Mouse (Mus musculus): ENCODE results near the gene Mtx3. TPM values are rescaled to one million over a fixed set of nuclear protein-coding genes. Genes with fewer than 3 reads are reported as not detected.
A peak's percentile ranks its signal among the peaks of the same experiment; 100 is the strongest.

Gene Mtx3
- polyA plus RNA-seq, 1 experiment from 2014 or later: 6.7 TPM

DNA sequence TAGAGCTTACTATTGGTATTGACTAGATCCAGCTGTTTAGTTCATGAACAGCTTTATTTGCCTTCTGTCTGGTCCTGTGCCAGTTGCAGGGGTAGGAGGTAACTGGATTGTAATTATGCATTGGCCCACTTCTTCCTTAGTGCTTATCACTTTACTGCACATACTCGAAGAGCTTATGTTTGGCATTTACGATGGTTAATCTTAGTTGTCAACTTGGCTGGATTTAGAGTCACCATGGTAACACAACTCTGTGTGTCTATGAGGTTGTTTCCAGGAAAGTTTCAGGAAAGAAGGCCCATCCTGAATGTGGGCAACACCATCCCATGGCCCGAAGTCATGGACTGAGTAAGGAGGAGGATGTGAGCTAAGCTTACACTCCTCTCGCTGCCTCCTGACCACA, 11.4 kb upstream of the Mtx3 start:
- WGBS: 91% methylated on average over 4 of the region's 4 CpGs
- ATAC-seq (ENCODE audit: low FRiP score, low TSS enrichment) (no peak), DNase-seq (no peak)
- no peak overlapping the region for H3K27ac ChIP-seq (replicated peaks; ENCODE audit: low read depth, low read length)
- H3K4me2 ChIP-seq (ENCODE audit: low read length): no peak overlapping the region
- no peak overlapping the region for H3K4me3 ChIP-seq (replicated peaks; ENCODE audit: low read depth, low read length)
- H3K9me3 ChIP-seq (ENCODE audit: control insufficient read depth, low read length): no peaks in the 10 kb centered on the region
- H3K27me3 ChIP-seq (ENCODE audit: control insufficient read depth, insufficient read depth, low read length): no peaks in the 10 kb centered on the region
- no peaks in the 10 kb centered on the region for H3K36me3 ChIP-seq (ENCODE audit: control insufficient read depth, insufficient read depth, low read length)
- H3K9ac ChIP-seq (replicated peaks; ENCODE audit: low read length): no peak overlapping the region
- no peaks in the 10 kb centered on the region; the same call in 1 of the 2 replicates for H3K4me1 ChIP-seq (ENCODE audit: control insufficient read depth, insufficient read depth, low read length)

DNA sequence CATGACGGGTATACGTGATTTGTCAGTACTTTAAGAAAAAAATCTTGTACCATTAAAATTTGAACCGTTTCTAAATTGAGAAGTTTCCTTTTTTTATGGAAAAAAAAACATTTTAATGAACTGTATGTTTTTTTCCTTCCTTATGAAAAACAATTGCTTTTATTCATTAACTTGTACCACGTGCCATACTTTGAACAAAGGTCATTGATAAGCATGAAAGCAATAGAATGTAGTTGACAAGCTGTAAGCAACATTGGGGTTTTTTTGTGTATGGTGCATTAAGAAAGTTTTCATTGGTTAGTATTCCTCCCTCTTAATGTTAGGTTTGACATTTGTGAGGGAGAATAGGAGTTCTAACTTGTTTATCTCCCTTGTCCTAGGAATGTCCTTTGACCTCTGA, 1.9 kb downstream of the Mtx3 start:
- ATAC-seq (ENCODE audit: low FRiP score, low TSS enrichment) (no peak), DNase-seq (no peak)
- no peaks in the 10 kb centered on the region for H3K9me3 ChIP-seq (ENCODE audit: control insufficient read depth, low read length)
- no peaks in the 10 kb centered on the region for H3K27me3 ChIP-seq (ENCODE audit: control insufficient read depth, insufficient read depth, low read length)
- H3K9ac ChIP-seq (replicated peaks; ENCODE audit: low read length): no peak overlapping the region
- H3K27ac ChIP-seq (replicated peaks; ENCODE audit: low read depth, low read length): no peak overlapping the region
- no peak overlapping the region for H3K4me2 ChIP-seq (ENCODE audit: low read length)
- 0 out of 2 replicates have a peak, but pooled peaks cover 7% of the 10 kb centered on the region for H3K4me1 ChIP-seq (ENCODE audit: control insufficient read depth, insufficient read depth, low read length)
- no peak overlapping the region for H3K4me3 ChIP-seq (replicated peaks; ENCODE audit: low read depth, low read length)
- peaks cover 41% of the 10 kb centered on the region for H3K36me3 ChIP-seq (ENCODE audit: control insufficient read depth, insufficient read depth, low read length)
- WGBS: 91% methylated on average over 4 of the region's 4 CpGs

DNA sequence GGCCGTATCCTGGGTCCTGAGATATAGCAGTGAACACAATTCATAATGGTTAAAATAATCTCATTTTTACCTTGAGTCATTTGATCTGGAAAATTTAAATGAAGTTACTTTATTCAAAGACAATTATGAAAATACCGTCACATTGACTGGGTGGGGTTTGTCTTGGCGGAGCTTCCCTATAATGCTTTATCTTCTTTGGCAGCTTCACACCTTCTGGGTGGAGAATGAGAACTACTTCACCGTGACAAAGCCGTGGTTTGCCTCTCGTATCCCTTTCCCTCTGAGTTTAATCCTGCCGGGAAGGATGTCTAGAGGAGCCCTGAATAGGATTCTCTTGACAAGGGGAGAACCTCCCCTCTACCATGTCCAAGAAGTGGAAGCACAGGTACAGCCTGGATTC, 2.8 kb downstream of the Mtx3 start:
- H3K27me3 ChIP-seq (ENCODE audit: control insufficient read depth, insufficient read depth, low read length): no peaks in the 10 kb centered on the region
- DNase-seq (no peak), ATAC-seq (ENCODE audit: low FRiP score, low TSS enrichment) (no peak)
- no peaks in the 10 kb centered on the region for H3K9me3 ChIP-seq (ENCODE audit: control insufficient read depth, low read length)
- H3K36me3 ChIP-seq (ENCODE audit: control insufficient read depth, insufficient read depth, low read length): peaks cover 45% of the 10 kb centered on the region
- 0 out of 2 replicates have a peak, but pooled peaks cover 7% of the 10 kb centered on the region for H3K4me1 ChIP-seq (ENCODE audit: control insufficient read depth, insufficient read depth, low read length)
- H3K4me2 ChIP-seq (ENCODE audit: low read length): no peak overlapping the region
- H3K27ac ChIP-seq (replicated peaks; ENCODE audit: low read depth, low read length): no peak overlapping the region
- no peak overlapping the region for H3K4me3 ChIP-seq (replicated peaks; ENCODE audit: low read depth, low read length)
- no peak overlapping the region for H3K9ac ChIP-seq (replicated peaks; ENCODE audit: low read length)
- 78% methylated on average over 7 of the region's 7 CpGs for WGBS

DNA sequence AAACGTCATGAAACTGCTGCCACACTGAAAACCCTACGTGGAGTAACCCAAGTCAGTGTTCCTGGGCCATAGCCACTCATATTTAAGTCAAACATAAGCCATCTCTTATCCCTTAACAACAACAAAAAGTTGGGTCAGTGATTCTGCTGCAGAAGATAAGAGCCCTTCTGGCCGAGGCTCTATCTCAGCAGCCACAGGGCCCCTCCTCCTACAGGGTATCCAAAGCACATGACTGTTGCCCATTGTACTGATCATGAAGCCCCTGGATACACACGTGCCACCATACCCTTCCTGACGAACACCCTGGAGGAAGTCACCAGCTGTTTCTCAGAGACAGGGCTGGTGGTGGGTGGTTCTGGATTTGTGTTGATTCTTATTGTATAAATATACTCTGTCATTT, 3.4 kb downstream of the Mtx3 start:
- H3K4me2 ChIP-seq (ENCODE audit: low read length): no peak overlapping the region
- H3K9ac ChIP-seq (replicated peaks; ENCODE audit: low read length): no peak overlapping the region
- H3K4me1 ChIP-seq (ENCODE audit: control insufficient read depth, insufficient read depth, low read length): 0 out of 2 replicates have a peak, but pooled peaks cover 7% of the 10 kb centered on the region
- H3K36me3 ChIP-seq (ENCODE audit: control insufficient read depth, insufficient read depth, low read length): peaks cover 50% of the 10 kb centered on the region
- no peak overlapping the region for H3K4me3 ChIP-seq (replicated peaks; ENCODE audit: low read depth, low read length)
- no peaks in the 10 kb centered on the region for H3K9me3 ChIP-seq (ENCODE audit: control insufficient read depth, low read length)
- DNase-seq (no peak), ATAC-seq (ENCODE audit: low FRiP score, low TSS enrichment) (no peak)
- H3K27ac ChIP-seq (replicated peaks; ENCODE audit: low read depth, low read length): no peak overlapping the region
- no peaks in the 10 kb centered on the region for H3K27me3 ChIP-seq (ENCODE audit: control insufficient read depth, insufficient read depth, low read length)
- WGBS: 85% methylated on average over 5 of the region's 5 CpGs

DNA sequence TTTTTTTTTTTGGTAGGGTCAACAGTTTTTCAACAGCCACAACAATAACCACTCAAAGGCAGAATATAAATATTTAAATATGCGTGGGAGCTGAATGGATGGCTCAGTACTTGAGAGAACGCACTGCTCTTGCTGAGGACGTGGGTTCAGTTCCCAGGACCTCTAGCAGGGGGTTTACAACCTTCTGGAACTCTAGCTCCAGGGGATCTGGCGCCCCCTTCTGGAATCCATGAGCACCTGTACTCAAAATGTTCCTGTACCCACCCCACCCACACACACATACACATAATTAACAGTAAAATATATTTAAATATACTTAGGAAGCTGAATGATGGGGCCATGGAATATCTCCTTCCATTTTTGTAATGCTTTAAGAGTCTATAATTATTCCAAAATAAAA, 11.3 kb downstream of the Mtx3 start:
- H3K27me3 ChIP-seq (ENCODE audit: control insufficient read depth, insufficient read depth, low read length): no peaks in the 10 kb centered on the region
- ATAC-seq (ENCODE audit: low FRiP score, low TSS enrichment) (no peak), DNase-seq (peak; percentile 9)
- H3K9me3 ChIP-seq (ENCODE audit: control insufficient read depth, low read length): no peaks in the 10 kb centered on the region
- no peak overlapping the region for H3K4me3 ChIP-seq (replicated peaks; ENCODE audit: low read depth, low read length)
- H3K27ac ChIP-seq (replicated peaks; ENCODE audit: low read depth, low read length): no peak overlapping the region
- no peaks in the 10 kb centered on the region for H3K4me1 ChIP-seq (ENCODE audit: control insufficient read depth, insufficient read depth, low read length)
- no peak overlapping the region for H3K4me2 ChIP-seq (ENCODE audit: low read length)
- peaks cover 27% of the 10 kb centered on the region for H3K36me3 ChIP-seq (ENCODE audit: control insufficient read depth, insufficient read depth, low read length)
- 77% methylated on average over 4 of the region's 4 CpGs for WGBS
- no peak overlapping the region for H3K9ac ChIP-seq (replicated peaks; ENCODE audit: low read length)

DNA sequence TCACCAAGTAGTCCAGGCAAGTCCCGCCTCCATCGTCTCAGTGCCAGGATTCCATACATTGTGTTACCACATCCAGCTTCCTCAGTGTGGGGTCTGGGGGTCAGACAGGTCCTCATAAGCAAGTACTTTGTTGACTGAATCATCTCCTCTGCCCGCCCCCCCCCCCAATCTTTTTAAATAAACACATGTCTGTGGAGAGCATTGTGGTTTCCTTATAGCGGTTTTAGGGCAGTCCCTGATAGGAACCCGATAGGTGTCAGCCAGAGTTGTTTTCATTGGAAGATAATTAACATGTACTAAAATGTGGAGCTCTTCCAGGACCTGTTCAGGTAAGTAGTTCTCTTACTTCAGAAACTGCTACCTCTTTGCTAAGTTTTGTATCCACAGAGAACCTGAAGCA, 14.2 kb downstream of the Mtx3 start:
- no peak overlapping the region for H3K27ac ChIP-seq (replicated peaks; ENCODE audit: low read depth, low read length)
- 93% methylated on average over 5 of the region's 5 CpGs for WGBS
- H3K4me2 ChIP-seq (ENCODE audit: low read length): no peak overlapping the region
- no peaks in the 10 kb centered on the region for H3K9me3 ChIP-seq (ENCODE audit: control insufficient read depth, low read length)
- H3K27me3 ChIP-seq (ENCODE audit: control insufficient read depth, insufficient read depth, low read length): no peaks in the 10 kb centered on the region
- no peak overlapping the region for H3K4me3 ChIP-seq (replicated peaks; ENCODE audit: low read depth, low read length)
- no peak overlapping the region for H3K9ac ChIP-seq (replicated peaks; ENCODE audit: low read length)
- peaks cover 6% of the 10 kb centered on the region for H3K36me3 ChIP-seq (ENCODE audit: control insufficient read depth, insufficient read depth, low read length)
- H3K4me1 ChIP-seq (ENCODE audit: control insufficient read depth, insufficient read depth, low read length): no peaks in the 10 kb centered on the region
- no peak for ATAC-seq (ENCODE audit: low FRiP score, low TSS enrichment)
- DNase-seq: no peak

DNA sequence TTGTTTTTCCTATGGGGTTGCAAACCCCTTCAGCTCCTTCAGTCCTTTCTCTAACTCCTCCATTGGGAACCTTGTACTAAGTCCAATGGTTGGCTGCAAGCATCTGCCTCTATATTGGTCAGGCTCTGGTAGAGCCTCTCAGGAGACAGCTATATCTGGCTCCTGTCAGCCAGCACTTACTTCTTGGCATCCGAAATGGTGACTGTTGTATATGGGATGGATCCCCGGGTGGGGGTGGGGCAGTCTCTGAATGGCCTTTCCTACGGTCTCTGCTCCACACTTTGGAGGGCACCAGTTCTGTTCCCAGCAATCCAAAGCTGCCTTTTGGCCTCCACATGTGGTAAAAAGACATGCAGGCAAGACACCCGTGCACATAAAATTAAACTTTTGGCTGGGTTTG, 15.4 kb downstream of the Mtx3 start:
- Histone ChIP-seq H3K27me3 (ENCODE audit: control insufficient read depth, insufficient read depth, low read length) (no peaks in the 10 kb centered on the region), H3K9ac (replicated peaks; ENCODE audit: low read length) (no peak overlapping the region), H3K36me3 (ENCODE audit: control insufficient read depth, insufficient read depth, low read length) (no peaks in the 10 kb centered on the region), H3K4me2 (ENCODE audit: low read length) (no peak overlapping the region), H3K9me3 (ENCODE audit: control insufficient read depth, low read length) (no peaks in the 10 kb centered on the region), H3K4me3 (replicated peaks; ENCODE audit: low read depth, low read length) (no peak overlapping the region), H3K4me1 (ENCODE audit: control insufficient read depth, insufficient read depth, low read length) (no peaks in the 10 kb centered on the region), H3K27ac (replicated peaks; ENCODE audit: low read depth, low read length) (no peak overlapping the region)
- no peak for ATAC-seq (ENCODE audit: low FRiP score, low TSS enrichment)
- no peak for DNase-seq
- WGBS: 86% methylated on average over 4 of the region's 4 CpGs

DNA sequence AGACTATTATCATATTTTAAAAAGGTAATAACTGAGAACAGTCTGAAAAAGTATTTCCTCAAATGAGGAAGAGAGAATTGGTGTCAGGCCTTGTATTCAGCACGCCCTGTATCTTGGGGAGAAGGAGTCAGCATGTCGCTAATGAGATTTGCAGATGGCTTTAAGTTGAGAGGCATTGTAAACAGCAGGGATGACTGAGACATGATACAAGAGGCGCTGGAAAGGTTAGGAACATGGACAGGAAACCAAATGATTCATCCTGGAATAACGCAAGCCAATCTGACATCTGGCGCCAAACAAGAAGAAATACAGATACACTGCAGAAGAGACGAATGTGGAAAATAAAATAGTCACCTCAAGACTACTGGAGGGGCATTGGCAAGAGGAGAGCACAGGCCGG, 20.8 kb downstream of the Mtx3 start:
- no peak for DNase-seq
- WGBS: 83% methylated on average over 7 of the region's 7 CpGs
- H3K36me3 ChIP-seq (ENCODE audit: control insufficient read depth, insufficient read depth, low read length): no peaks in the 10 kb centered on the region

DNA sequence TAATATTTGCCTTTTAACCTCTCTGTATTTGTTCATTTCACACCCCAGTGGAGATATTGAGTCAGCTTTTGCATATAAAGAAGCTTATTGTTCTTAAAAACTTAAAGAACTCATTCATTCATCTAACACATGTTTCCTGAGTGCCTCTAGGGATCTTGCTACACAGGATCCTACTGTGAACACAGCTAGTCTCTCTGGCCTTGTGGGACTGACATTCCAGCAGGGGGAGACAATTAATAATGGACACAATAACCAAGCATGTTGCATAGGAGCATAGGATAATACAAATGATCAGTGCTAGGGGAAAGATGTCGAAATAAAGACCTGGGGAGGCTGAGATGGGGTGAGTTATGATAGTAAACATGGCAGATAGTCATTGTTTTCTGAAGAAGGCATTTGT, 22.1 kb downstream of the Mtx3 start:
- no peak overlapping the region for H3K4me2 ChIP-seq (ENCODE audit: low read length)
- DNase-seq: no peak
- H3K9me3 ChIP-seq (ENCODE audit: control insufficient read depth, low read length): no peaks in the 10 kb centered on the region
- no peaks in the 10 kb centered on the region for H3K36me3 ChIP-seq (ENCODE audit: control insufficient read depth, insufficient read depth, low read length)
- WGBS: 70% methylated on average over 1 of the region's 1 CpGs
- no peaks in the 10 kb centered on the region for H3K27me3 ChIP-seq (ENCODE audit: control insufficient read depth, insufficient read depth, low read length)
- ATAC-seq (ENCODE audit: low FRiP score, low TSS enrichment): no peak
- no peak overlapping the region for H3K4me3 ChIP-seq (replicated peaks; ENCODE audit: low read depth, low read length)
- H3K4me1 ChIP-seq (ENCODE audit: control insufficient read depth, insufficient read depth, low read length): no peaks in the 10 kb centered on the region
- H3K27ac ChIP-seq (replicated peaks; ENCODE audit: low read depth, low read length): no peak overlapping the region
- no peak overlapping the region for H3K9ac ChIP-seq (replicated peaks; ENCODE audit: low read length)

More for the DNA sequence above, 20.8 kb downstream of the Mtx3 start:
- Histone ChIP-seq H3K4me2 (ENCODE audit: low read length) (no peak overlapping the region), H3K4me3 (replicated peaks; ENCODE audit: low read depth, low read length) (no peak overlapping the region), H3K4me1 (ENCODE audit: control insufficient read depth, insufficient read depth, low read length) (no peaks in the 10 kb centered on the region), H3K9me3 (ENCODE audit: control insufficient read depth, low read length) (no peaks in the 10 kb centered on the region), H3K27ac (replicated peaks; ENCODE audit: low read depth, low read length) (no peak overlapping the region), H3K27me3 (ENCODE audit: control insufficient read depth, insufficient read depth, low read length) (no peaks in the 10 kb centered on the region), H3K9ac (replicated peaks; ENCODE audit: low read length) (no peak overlapping the region)
- ATAC-seq (ENCODE audit: low FRiP score, low TSS enrichment): no peak
